Mouse (Mus musculus) stomach, embryonic 15.5 days (tissue): ENCODE data around the gene Zc2hc1b. TPM values are rescaled to one million over a fixed set of nuclear protein-coding genes. Genes with fewer than 3 reads are reported as not detected.
A peak's percentile ranks its signal among the peaks of the same experiment; 100 is the strongest.

Experiments
- ATAC-seq: fragments of 200-750 bp; cut with Nextera tagmentation; 2 replicates; pipeline ENCODE4 v1.8.0; 2017; ENCODE audit warnings: low read depth, moderate number of reproducible peaks, moderate TSS enrichment; ENCODE audit not compliant: insufficient read depth, low FRiP score
- H3K27ac ChIP-seq: fragments of 300-500 bp; sonication (generic); 2 replicates; pipeline ENCODE4 v1.5.1; 2015; ENCODE audit warnings: mild to moderate bottlenecking, inconsistent platforms
- H3K27me3 ChIP-seq: fragments of 300-500 bp; sonication (generic); replicated peaks from 2 replicates; pipeline ENCODE4 v1.6.1; 2015; ENCODE audit warnings: inconsistent platforms
- H3K36me3 ChIP-seq: fragments of 300-500 bp; sonication (generic); 2 replicates; pipeline ENCODE4 v1.6.1; 2015; ENCODE audit warnings: inconsistent platforms
- H3K4me1 ChIP-seq: fragments of 300-500 bp; sonication (generic); 2 replicates; pipeline ENCODE4 v1.6.1; 2015; ENCODE audit warnings: inconsistent platforms
- H3K4me2 ChIP-seq: fragments of 300-500 bp; sonication (generic); 2 replicates; pipeline ENCODE4 v1.6.1; 2015; ENCODE audit warnings: mild to moderate bottlenecking, inconsistent platforms
- H3K4me3 ChIP-seq: fragments of 300-500 bp; sonication (generic); replicated peaks from 2 replicates; pipeline ENCODE4 v1.5.1; 2015; ENCODE audit warnings: inconsistent platforms
- H3K9ac ChIP-seq: fragments of 300-500 bp; sonication (generic); 2 replicates; pipeline ENCODE4 v1.6.1; 2015; ENCODE audit warnings: inconsistent platforms
- H3K9me3 ChIP-seq: fragments of 300-500 bp; sonication (generic); 2 replicates; pipeline ENCODE4 v1.6.1; 2016; ENCODE audit warnings: inconsistent platforms
- WGBS: fragments of 180-500 bp; shearing (Covaris S2); methylation state at CpG from one replicate; pipeline ENCODE4 v1.1.7; 2015; 5-methylcytosine and 5-hydroxymethylcytosine counted together
- polyA plus RNA-seq: library from polyadenylated mRNA; unstranded; fragments of >200 nt; fragmentation: Nextera tagmentation; extraction: Ambion mirVana; gene quantifications from 2 replicates; pipeline ENCODE4 v1.2.1, GENCODE M21; 2015

Zc2hc1b gene
- polyA plus RNA-seq, 1 experiment from 2014 or later, result not detected

DNA sequence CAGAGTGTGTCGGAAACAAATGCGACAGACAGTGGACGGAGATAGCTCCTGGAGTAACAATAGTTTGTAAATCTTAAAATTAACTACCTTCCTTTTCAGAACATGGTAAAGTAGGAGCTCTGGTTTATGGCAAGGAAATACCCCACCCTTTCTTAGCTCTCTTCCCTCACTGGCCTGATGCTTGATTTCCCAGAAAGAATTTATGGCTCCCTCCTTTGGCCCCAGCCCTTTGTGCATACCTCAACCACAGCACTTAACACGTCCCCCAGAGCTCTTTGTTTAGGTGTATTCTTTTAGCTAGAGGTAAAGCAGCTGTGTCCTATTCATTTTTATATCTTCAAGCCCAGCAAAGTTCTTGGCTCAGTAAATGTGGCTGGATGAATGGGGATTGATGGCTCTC is 69.0 kb downstream of the Zc2hc1b start:
- Histone ChIP-seq H3K4me3 (no peak overlapping the region), H3K9ac (no peak overlapping the region), H3K4me2 (no peak overlapping the region), H3K27ac (no peak overlapping the region), H3K4me1 (peaks cover 21% of the 10 kb centered on the region), H3K9me3 (no peaks in the 10 kb centered on the region), H3K27me3 (no peaks in the 10 kb centered on the region), H3K36me3 (no peaks in the 10 kb centered on the region)
- no peak for ATAC-seq
- 51% methylated on average over 4 of the region's 4 CpGs for WGBS

- Histone ChIP-seq H3K27ac (peak overlapping the region; percentile 70), H3K4me3 (no peak overlapping the region), H3K27me3 (no peaks in the 10 kb centered on the region), H3K4me2 (no peak overlapping the region), H3K4me1 (peaks cover 18% of the 10 kb centered on the region), H3K9me3 (no peaks in the 10 kb centered on the region), H3K9ac (no peak overlapping the region), H3K36me3 (no peaks in the 10 kb centered on the region)
- WGBS, result 38% methylated on average over 7 of the region's 7 CpGs
- ATAC-seq, result no peak
Measured at GRCm38 (mm10) chr10:13108021-13108548, 69.7 kb downstream of the Zc2hc1b start.

DNA sequence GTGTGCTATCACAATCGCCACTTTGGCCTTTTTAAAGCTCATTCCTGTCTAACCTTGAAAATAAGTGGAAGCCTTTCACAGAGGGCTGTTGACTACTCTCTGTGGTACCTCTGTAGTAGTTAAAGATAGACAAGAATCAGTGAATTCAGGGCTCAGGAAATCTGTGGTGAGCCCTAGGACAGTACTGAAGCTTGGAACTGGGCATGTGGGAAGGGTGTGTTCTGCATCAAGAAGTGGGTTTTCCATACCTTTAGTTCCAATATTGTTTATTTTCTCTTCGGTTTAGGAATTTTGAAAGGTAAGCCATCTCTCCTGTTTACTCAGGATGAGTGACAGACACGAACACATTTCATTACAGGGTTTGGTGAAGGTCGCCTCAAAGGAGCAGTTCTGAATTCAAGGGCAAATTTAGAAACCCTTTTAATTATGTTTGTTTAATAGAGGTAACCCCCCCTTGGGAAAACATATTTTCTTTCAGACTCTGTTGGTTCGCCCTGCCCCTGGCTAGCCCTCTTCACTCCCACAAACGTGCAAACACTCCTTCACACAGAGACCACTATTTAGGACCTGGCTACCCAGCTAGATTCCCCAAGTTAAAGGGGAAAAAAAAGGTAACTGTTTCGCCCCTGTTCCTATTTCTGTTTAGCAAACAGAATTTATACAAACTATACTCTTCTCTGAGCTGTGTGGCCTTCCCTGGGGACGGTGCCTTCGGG is 70.8 kb downstream of the Zc2hc1b start:
- ATAC-seq, result peak; percentile 67
- 46% methylated on average over 9 of the region's 9 CpGs for WGBS
- H3K27ac ChIP-seq, result peak overlapping the region; percentile 70

GRCm38 (mm10) chr10:13103838-13104237 is 74.0 kb downstream of the Zc2hc1b start:
- H3K4me1 ChIP-seq, result peaks cover 24% of the 10 kb centered on the region
- no peaks in the 10 kb centered on the region for H3K27me3 ChIP-seq
- H3K9me3 ChIP-seq, result no peaks in the 10 kb centered on the region
- ATAC-seq, result no peak
- H3K36me3 ChIP-seq, result no peaks in the 10 kb centered on the region
- H3K9ac ChIP-seq, result no peak overlapping the region
- H3K27ac ChIP-seq, result no peak overlapping the region
- no peak overlapping the region for H3K4me2 ChIP-seq
- H3K4me3 ChIP-seq, result no peak overlapping the region
- 67% methylated on average over 4 of the region's 4 CpGs for WGBS

More for the DNA sequence above, 70.8 kb downstream of the Zc2hc1b start:
- H3K27me3 ChIP-seq, result no peaks in the 10 kb centered on the region
- H3K9ac ChIP-seq, result no peak overlapping the region
- no peak overlapping the region for H3K4me2 ChIP-seq
- no peaks in the 10 kb centered on the region for H3K36me3 ChIP-seq
- peaks cover 15% of the 10 kb centered on the region for H3K4me1 ChIP-seq
- H3K4me3 ChIP-seq, result no peak overlapping the region
- no peaks in the 10 kb centered on the region for H3K9me3 ChIP-seq

DNA sequence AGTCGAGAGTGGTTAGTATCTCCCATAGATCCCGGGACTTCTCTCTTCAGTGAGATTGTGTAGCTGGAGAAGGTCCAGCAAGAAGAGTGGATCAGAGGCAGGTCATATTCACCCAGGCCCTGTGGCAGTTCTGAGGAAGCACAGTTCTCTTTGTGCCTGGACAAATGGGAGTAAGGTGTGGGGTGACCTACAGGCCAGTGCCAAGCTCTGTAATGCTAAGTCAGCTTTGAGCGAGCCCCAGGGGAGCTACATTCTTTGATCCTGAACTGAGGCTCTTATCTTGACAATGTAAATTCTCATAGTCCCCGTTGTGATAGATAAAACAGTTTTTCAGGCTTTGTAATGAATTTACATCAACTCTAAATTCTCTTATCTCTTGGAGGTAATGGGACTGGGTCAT is 75.5 kb downstream of the Zc2hc1b start:
- WGBS, result 53% methylated on average over 4 of the region's 4 CpGs
- Histone ChIP-seq H3K9ac (no peak overlapping the region), H3K9me3 (no peaks in the 10 kb centered on the region), H3K4me1 (peaks cover 19% of the 10 kb centered on the region; the same call in 1 of the 2 replicates), H3K36me3 (no peaks in the 10 kb centered on the region), H3K4me2 (no peak overlapping the region), H3K27me3 (no peaks in the 10 kb centered on the region), H3K27ac (no peak overlapping the region), H3K4me3 (no peak overlapping the region)
- peak; percentile 28; the same call in 1 of the 2 replicates for ATAC-seq

- ATAC-seq, result peak; percentile 91
- peak overlapping the region; percentile 27; the same call in 1 of the 2 replicates for H3K4me2 ChIP-seq
- peaks cover 15% of the 10 kb centered on the region; the same call in 1 of the 2 replicates for H3K4me1 ChIP-seq
- no peaks in the 10 kb centered on the region for H3K9me3 ChIP-seq
- H3K9ac ChIP-seq, result no peak overlapping the region
- H3K27ac ChIP-seq, result peak overlapping the region; percentile 78
- H3K27me3 ChIP-seq, result no peaks in the 10 kb centered on the region
- H3K36me3 ChIP-seq, result no peaks in the 10 kb centered on the region
- H3K4me3 ChIP-seq, result no peak overlapping the region
- 67% methylated on average over 6 of the region's 6 CpGs for WGBS
Measured at GRCm38 (mm10) chr10:13100061-13100648, 77.7 kb downstream of the Zc2hc1b start.

Other genes starting within 250 kb of the Zc2hc1b start
- gene Stx11, start 213.7 kb downstream of the Zc2hc1b start, polyA plus RNA-seq, result 5.4 and 6.1 TPM in 2 replicates
- 36.6 and 43.4 TPM in 2 replicates for gene Sf3b5, start 172.7 kb downstream of the Zc2hc1b start, polyA plus RNA-seq
- gene Plagl1, start 117.5 kb downstream of the Zc2hc1b start, polyA plus RNA-seq, result 237 and 238 TPM in 2 replicates
- 74.1 and 75.3 TPM in 2 replicates for gene Ltv1, start 15.1 kb upstream of the Zc2hc1b start, polyA plus RNA-seq